In genomic region chr14:48189330-48189729, GRCm38 (mm10) we compare ENCODE assay signal across 12 mouse cellular contexts.
DNase-seq lines count a peak whose midpoint lies in the region; ATAC-seq and TF ChIP-seq lines count a peak whose summit lies in the region.
"Had no signal": no experiment of that assay in that cellular context is flagged by ENCODE, and none has a peak within 500 bp of the region (broad histone marks: within the 10 kb centered on the region; RNA-seq: fewer than 3 reads in every experiment).

No protein-coding gene starts in this region.

- 0 out of 2 replicates have a peak, but pooled peaks cover 6% of the 10 kb centered on the region for H3K36me3 ChIP-seq in kidney, postnatal 0 days (ENCODE audit: insufficient read depth, low read length)
- H3K36me3 ChIP-seq: heart, embryonic 15.5 days had no signal

- H3K27ac ChIP-seq in kidney, postnatal 0 days = no peak overlapping the region
- H3K27ac ChIP-seq: heart, embryonic 15.5 days had no signal

- 54% methylated on average over 8 of the region's 8 CpGs for WGBS in kidney, postnatal 0 days

- H3K4me1 ChIP-seq in kidney, postnatal 0 days (replicated peaks; ENCODE audit: insufficient read depth, low read length) = no peaks in the 10 kb centered on the region
- H3K4me1 ChIP-seq: heart, embryonic 15.5 days had no signal

- no peak overlapping the region for H3K9ac ChIP-seq in kidney, postnatal 0 days (ENCODE audit: low read depth, low read length)
- H3K9ac ChIP-seq: heart, embryonic 15.5 days; liver, postnatal 0 days had no signal

- H3K4me3 ChIP-seq in kidney, postnatal 0 days (replicated peaks; ENCODE audit: low read depth, low read length) = no peak overlapping the region
- H3K4me3 ChIP-seq: heart, embryonic 15.5 days had no signal

- H3K27me3 ChIP-seq in kidney, postnatal 0 days (ENCODE audit: insufficient read depth, low read length) = no peaks in the 10 kb centered on the region
- H3K27me3 ChIP-seq: heart, embryonic 15.5 days had no signal

- H3K9me3 ChIP-seq in kidney, postnatal 0 days (replicated peaks; ENCODE audit: low read length) = no peaks in the 10 kb centered on the region
- H3K9me3 ChIP-seq: heart, embryonic 15.5 days had no signal

- no peak overlapping the region for H3K4me2 ChIP-seq in kidney, postnatal 0 days (ENCODE audit: low read length)
- H3K4me2 ChIP-seq: heart, embryonic 15.5 days had no signal

- ATAC-seq in kidney, postnatal 0 days (replicated peaks; ENCODE audit: low FRiP score, low read depth) = no peak; the same call in 1 of the 2 replicates
- no peak for ATAC-seq in erythroid progenitor cell, adult 5-6 weeks (replicated peaks; ENCODE audit: low FRiP score, poor library complexity, severe bottlenecking)
- ATAC-seq: activated CD4-positive, CD25-positive, alpha-beta regulatory T cell, adult 4 months; liver, postnatal 0 days had no signal

- no peak for TF ChIP-seq CTCF in kidney, postnatal 0 days (IDR thresholded peaks at IDR 0.05; ENCODE audit: low read depth)

- DNase-seq in adrenal gland, postnatal 14 days = peak; percentile 47
- no peak for DNase-seq in adrenal gland, adult 18-20 months (ENCODE audit: low spot score in 2 of 2)
- peak; percentile 54 for DNase-seq in kidney, postnatal 0 days (ENCODE audit: low spot score)
- no peak for DNase-seq in kidney, adult 18-20 months
- peak; percentile 90 for DNase-seq in brain, adult 2 months (ENCODE audit: low read depth, low spot score)
- DNase-seq in lung, postnatal 10 days = peak; percentile 33
- no peak for DNase-seq in cerebellum, adult 11 months
- DNase-seq: B cell, adult 2 months; liver, postnatal 0 days had no signal

Comparison
In these comparisons a context has a peak if more than half of its experiments do, and no peak if none do; other contexts are left out.
1. DNase-seq: peak in adrenal gland, postnatal 14 days (single experiment), kidney, postnatal 0 days (single experiment), brain, adult 2 months (single experiment) and lung, postnatal 10 days (single experiment); none in adrenal gland, adult 18-20 months (0 of 2), kidney, adult 18-20 months (single experiment) and cerebellum, adult 11 months (single experiment).